Mouse (Mus musculus): ENCODE measurements around the gene Rab27a. TPM values are rescaled to one million over a fixed set of nuclear protein-coding genes. Genes with fewer than 3 reads are reported as not detected.
"Not testable (repeated sequence)": the region's sequence is repeated elsewhere in the genome, so short reads cannot be mapped to it uniquely, and the experiment has no call there.

Rab27a gene
- total RNA-seq, 1 experiment from 2014 or later: 27.4 TPM

DNA sequence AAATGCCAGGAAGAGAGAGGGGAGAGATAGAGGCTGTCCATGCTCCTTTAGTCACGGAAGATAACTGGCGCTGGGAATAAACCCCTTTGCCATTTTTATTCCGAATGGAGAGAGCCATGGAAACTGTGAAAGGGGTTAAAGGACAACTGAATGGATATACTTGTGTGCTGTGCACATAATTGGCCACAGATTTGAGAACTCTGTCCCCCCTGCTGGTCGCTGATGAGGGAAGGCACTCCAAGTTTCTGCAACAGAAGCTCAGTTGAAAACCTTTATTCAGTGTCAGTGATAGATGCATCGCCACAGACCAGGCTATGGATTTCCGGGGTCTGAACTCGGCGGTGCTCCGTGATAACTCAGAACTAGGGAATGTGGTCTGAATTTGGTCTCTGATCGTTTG is 45.5 kb downstream of the Rab27a start:
- no peak for DNase-seq

GRCm38 (mm10) chr9:73091747-73092146 is 47.1 kb downstream of the Rab27a start:
- peak; percentile 58 for DNase-seq

- no peak for DNase-seq
Measured at GRCm38 (mm10) chr9:73094580-73094979, 49.9 kb downstream of the Rab27a start.

- DNase-seq: no peak
Measured at GRCm38 (mm10) chr9:73097898-73098297, 53.2 kb downstream of the Rab27a start.

DNA sequence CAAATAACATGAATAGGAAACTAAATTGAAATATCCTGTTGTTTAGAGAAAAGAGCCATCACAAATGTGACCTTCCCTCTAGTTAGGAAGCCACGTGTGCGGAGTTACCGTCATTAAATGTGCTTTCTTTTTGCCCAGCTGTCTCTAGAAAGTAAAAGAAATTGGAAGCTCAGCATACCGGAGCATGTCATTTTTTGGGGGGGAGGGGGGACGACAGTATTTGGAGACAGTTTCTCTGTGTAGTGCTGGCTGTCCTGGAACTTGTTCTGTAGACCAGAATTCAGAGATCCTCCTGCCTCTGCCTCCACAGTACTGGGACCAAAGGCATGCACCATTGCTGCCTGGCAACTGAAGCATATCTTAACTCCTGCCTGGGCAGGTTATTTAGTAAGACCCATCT is 56.9 kb downstream of the Rab27a start, which contains the start of gene Khdc3:
Khdc3 (plus strand) TSS at position 301 of the 400 bp plus-strand sequence.
- no peak for DNase-seq

- DNase-seq: no peak
Measured at GRCm38 (mm10) chr9:73102181-73102580, 57.5 kb downstream of the Rab27a start, which contains the start of gene Gm20509. TSS of gene Gm20509 (plus strand) at chr9:73102470.

- DNase-seq: peak; percentile 82
Measured at GRCm38 (mm10) chr9:73103159-73103879, 58.7 kb downstream of the Rab27a start.

DNA sequence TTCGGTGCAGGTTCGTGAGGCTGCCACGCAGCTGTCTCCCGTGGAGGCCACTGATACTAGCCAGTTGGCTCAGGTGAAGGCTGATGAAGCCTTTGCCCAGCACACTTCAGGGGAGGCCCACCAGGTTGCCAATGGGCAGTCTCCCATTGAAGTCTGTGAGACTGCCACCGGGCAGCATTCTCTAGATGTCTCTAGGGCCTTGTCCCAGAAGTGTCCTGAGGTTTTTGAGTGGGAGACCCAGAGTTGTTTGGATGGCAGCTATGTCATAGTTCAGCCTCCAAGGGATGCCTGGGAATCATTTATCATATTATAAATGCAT is 59.2 kb downstream of the Rab27a start:
- DNase-seq: no peak

DNA sequence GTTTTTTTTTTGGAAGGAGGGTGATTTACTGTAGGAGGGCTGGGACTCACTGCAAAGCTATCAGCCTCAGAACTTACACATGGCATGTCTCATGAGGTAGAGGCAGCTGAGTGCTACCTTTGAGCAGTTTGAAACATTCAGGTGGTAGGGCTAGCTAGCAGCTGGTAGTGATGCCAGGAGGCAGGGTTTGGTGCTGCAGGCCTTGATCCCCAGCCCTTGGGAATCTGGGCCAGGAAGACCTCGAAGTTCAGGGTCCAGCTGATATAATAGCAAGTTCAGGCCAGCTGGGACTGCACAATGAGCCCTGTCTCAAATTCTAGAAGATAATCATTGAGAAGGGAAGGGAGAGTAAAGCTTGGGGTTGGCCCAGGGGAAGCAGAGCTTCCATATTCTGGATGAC is 60.5 kb downstream of the Rab27a start:
- DNase-seq: no peak

DNA sequence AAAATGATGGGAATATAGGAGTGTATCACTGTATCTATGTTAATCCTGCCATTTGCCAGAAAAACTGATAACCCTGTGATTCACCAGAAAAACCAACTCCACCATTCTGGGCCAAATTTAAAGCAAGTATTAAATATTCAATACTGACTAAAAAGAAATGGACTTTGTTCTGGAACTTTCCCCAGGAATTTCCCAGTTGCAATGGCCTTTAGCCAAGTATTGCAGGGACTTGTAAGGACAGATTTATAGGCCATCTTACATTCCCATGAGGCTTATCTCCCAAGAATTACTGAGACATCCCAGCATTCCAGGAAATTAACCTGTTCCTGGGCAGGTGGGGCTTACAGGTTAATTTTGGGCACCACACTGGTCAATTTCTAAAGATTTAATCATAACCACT is 61.1 kb downstream of the Rab27a start:
- no peak for DNase-seq

DNA sequence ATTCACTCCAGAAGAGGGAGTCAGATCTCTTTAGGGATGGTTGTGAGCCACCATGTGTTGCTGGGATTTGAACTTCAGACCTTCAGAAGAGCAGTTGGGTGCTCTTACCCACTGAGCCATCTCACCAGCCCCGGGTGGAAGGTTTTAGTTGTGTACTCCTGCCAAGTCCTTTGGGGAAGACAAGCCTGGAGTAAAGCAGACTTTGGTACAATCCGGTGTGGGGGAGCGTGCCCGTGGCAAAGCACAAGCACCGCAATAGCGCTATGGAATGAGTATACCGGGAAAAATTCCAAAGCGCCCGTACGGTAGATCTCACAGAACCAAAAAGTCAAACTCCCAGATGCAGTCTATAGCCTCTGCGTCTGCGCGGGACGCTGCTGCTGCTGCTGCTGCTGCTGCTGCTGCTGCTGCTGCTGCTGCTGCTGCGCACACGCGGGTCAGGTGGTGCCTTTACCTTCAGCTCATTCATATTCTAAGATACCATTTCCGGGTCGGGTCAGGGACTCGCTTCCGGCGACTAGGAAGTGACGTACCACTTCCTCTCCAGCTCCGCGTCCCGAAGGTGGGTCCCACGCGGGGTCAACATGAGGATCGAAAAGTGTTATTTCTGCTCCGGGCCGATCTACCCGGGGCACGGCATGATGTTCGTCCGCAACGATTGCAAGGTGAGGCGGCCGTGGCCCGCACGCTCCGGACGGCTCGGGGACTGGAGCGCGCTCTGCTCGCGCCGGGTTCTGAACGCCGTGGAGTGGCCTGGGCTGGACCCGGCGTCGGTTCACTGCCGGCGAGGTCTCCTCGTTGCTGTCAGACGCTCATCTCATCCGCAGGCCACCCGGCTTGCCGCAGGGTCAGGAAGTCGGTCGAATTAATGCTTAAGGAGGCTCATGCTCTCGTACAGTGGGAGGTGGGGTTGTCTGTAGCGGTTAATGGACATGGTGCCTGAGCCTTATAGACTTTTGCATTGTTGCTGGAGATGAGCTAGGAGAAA is 68.6 kb downstream of the Rab27a start, which contains the start of gene Rsl24d1:
Rsl24d1 (plus strand) TSS at position 508 of the 988 bp plus-strand sequence.
- peak; percentile 90 for DNase-seq

DNA sequence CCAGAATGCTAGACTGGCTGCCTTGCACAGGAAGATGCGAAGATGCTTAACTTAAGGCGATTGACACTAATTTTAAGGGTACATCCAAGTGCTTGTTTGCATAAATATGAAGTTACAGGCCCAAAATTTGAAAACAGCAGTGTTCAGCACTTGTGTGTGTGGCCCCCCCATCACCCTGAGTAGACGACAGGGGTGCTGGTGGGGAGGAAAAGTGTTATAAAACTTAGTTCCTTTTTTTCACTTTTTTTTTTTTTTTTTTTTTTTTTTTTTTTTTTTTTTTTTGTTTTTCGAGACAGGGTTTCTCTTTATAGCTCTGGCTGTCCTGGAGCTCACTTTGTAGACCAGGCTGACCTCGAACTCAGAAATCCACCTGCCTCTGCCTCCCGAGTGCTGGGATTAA is 72.0 kb downstream of the Rab27a start:
- DNase-seq: not testable (repeated sequence)

DNA sequence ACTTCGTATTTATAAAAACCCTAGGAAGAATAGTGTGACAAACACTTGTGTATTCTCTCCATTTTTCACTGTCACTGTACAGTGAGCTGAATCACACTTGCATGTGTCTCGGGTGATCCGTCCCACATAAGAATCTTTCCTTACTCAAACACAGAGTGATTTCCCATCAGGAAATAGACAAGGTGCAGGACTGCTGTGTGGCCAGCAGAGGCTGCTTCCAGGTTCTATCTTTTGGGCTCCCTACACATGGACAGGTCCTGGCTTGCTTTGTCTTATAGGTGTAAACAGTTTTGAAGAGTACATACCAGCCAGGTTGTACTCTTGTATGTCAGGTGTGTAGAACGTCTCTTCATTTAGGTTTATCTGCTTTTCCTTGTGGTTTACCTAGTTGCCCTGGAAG is 73.4 kb downstream of the Rab27a start:
- DNase-seq: no peak

GRCm38 (mm10) chr9:73121735-73122134 is 77.1 kb downstream of the Rab27a start:
- DNase-seq: peak; percentile 45

GRCm38 (mm10) chr9:73125043-73125570 is 80.5 kb downstream of the Rab27a start:
- no peak for DNase-seq

DNA sequence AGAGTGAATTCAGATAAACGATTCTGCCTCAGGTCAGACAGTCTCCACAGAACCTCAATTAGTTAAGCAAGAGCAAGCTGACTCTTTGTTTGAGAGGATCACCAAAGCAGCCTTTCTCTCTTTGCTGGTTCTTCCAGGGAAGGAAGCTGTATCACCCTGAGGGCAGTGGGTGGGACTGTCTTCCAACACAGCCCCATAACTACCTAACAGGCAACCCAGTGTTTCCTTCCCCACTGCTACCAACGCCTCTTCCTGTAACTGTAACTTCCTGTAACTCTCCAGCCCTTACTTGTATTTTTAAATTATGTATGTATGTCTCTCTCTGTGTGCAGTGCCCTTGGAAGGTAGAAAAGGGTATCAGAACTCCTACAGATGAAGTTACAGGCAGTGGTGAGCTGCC is 82.8 kb downstream of the Rab27a start:
- no peak for DNase-seq

- no peak for DNase-seq
Measured at GRCm38 (mm10) chr9:73129875-73130274, 85.2 kb downstream of the Rab27a start.

DNA sequence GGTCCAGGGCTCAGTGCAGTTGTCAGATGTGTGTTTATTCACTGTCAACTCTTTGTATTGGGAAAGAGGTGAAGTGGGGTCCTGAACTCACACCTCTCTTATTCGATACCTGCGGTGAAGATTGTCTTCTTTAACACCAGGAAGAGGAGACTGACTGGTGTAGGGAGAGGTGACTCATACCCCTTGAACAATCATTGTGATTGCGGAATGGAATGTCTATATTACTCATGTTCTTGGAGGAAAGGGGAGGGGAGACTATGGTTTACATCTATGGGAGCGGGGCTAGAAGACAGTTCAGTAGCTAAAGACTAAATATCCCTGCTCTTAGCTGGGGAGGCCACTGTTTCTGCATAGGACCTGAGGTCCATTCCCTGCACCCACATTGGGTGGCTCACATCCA is 85.9 kb downstream of the Rab27a start:
- DNase-seq: no peak

DNA sequence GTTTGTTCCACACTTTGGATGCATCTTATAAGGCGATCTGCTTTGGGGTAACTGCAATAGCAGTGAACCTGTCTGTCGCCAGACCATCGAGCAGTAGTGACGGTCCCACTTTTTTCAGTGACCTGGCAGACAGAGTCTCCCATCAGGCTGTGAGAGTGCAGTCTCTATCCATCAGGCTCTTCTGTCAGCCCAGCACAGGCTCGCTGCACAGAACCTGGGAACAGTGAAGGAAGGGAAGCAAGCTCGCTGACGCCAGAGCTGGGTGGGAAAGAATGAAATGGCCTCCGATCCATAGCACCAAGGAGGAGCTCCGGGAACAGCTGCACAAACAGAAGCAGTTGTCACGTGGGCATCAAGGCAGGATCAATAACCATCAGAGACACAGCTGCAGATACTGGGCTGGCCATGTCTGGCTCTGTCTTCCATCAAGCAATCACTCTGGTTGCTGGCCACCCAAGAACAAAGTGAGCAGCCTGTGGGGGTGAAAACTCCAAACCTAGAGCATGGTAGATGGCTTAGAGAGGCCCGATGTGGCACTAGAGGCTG is 92.8 kb downstream of the Rab27a start:
- DNase-seq: no peak
